Mouse (Mus musculus) myocyte (in vitro differentiated cells): ENCODE results near the gene 4930449I24Rik. TPM values are rescaled to one million over a fixed set of nuclear protein-coding genes. Genes with fewer than 3 reads are reported as not detected.
"Not testable (repeated sequence)": the region's sequence is repeated elsewhere in the genome, so short reads cannot be mapped to it uniquely, and the experiment has no call there.

Experiments used
- H3K27me3 ChIP-seq: one replicate; pipeline ENCODE4 v1.6.1; 2011; ENCODE audit not compliant: control insufficient read depth, insufficient read depth, insufficient read length
- H3K36me3 ChIP-seq: one replicate; pipeline ENCODE4 v1.6.1; 2011; ENCODE audit not compliant: control insufficient read depth, insufficient read depth
- H3K4me2 ChIP-seq: one replicate; pipeline ENCODE4 v1.6.1; 2011; ENCODE audit warnings: low read depth, control low read depth
- H3K4me3 ChIP-seq: one replicate; pipeline ENCODE4 v1.5.1; 2011; ENCODE audit warnings: mild to moderate bottlenecking, control low read depth, moderate library complexity
- H3K79me2 ChIP-seq: one replicate; pipeline ENCODE4 v1.6.1; 2011; ENCODE audit not compliant: control insufficient read depth, insufficient read depth
- H3ac ChIP-seq: one replicate; pipeline ENCODE4 v1.6.1; 2011; ENCODE audit not compliant: control insufficient read depth, insufficient read length
- polyA plus RNA-seq: library from polyadenylated mRNA; unstranded; fragments of >200 nt; fragmentation: generic; extraction: Trizol; gene quantifications from one replicate; pipeline ENCODE4 v1.2.1, GENCODE M21; 2012; ENCODE audit warnings: missing spikeins

4930449I24Rik gene
- polyA plus RNA-seq, 1 experiment = not detected

DNA sequence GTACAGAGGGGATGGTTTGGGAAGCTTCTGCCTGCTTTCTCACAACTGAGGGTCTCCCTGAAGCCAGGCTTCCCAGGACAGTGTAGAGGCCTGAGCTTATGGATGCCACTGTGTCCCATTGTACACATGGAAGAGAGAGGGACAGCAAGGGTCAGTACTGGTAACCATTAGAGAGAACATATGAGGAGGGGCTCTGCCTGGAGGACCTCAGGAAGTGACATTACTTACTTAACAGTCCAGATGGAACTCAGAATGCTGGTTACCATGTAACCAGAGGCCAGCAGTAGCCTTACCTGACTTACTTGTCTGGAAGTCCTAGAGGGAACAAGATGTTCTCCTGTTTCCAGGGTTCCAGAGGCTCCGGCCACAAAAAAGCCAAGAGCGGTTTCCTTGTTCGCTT lies 35.1 kb downstream of the 4930449I24Rik start, which contains the start of gene Gm3409:
Gene Gm3409, plus strand, starts transcription at position 301 of the 400 bp plus-strand sequence.
- not testable (repeated sequence) for H3K4me2 ChIP-seq, H3K4me3 ChIP-seq, H3ac ChIP-seq, H3K27me3 ChIP-seq, H3K79me2 ChIP-seq, H3K36me3 ChIP-seq

Other genes with a start within 250 kb of the 4930449I24Rik start
- not detected for gene Wasf3, start 117.4 kb upstream of the 4930449I24Rik start, polyA plus RNA-seq
- not detected for gene Gm6408, start 20.4 kb upstream of the 4930449I24Rik start, polyA plus RNA-seq
- gene Gm6370, start 11.0 kb upstream of the 4930449I24Rik start, polyA plus RNA-seq = not detected
- gene Gm3402, start 11.7 kb downstream of the 4930449I24Rik start, polyA plus RNA-seq = not detected
- gene Gm3404, start 23.4 kb downstream of the 4930449I24Rik start, polyA plus RNA-seq = not detected
- not detected for gene Gm3409, start 35.2 kb downstream of the 4930449I24Rik start, polyA plus RNA-seq
- gene Gm3415, start 53.7 kb downstream of the 4930449I24Rik start, polyA plus RNA-seq = not detected
- not detected for gene Gpr12, start 82.8 kb downstream of the 4930449I24Rik start, polyA plus RNA-seq